In the genomic region with DNA sequence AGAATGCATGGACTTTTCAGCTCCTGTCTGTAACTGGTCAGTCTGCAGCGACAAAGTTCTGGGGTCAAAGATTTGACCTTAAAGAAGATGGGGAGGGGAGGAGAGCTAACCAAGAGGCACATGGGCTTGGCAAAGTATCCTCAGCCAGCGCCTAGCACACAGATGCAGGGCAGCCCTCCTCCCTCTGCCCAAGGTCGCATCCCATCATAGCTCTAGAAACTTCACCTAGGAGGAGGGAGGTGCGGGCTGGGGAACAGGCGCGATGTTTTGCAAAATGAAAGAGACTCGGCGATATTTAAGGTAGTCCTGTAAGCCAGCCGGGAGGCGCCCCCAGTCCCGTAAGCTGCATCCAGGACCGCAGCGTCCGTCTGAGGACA, we compare ENCODE assay signal across 8 mouse cellular contexts. TPM values are rescaled to one million over a fixed set of nuclear protein-coding genes. Genes with fewer than 3 reads are reported as not detected.
DNase-seq lines count a peak whose midpoint lies in the region; ATAC-seq lines count a peak whose summit lies in the region.

No protein-coding gene starts in this region.

- ATAC-seq in kidney, embryonic 16.5 days (ENCODE audit: low FRiP score, low TSS enrichment): peak; percentile 7; the same call in 1 of the 2 replicates
- peak; percentile 38; the same call in 1 of the 2 replicates for ATAC-seq in hindbrain, embryonic 11.5 days (ENCODE audit: low FRiP score)
- ATAC-seq in midbrain, embryonic 14.5 days (ENCODE audit: low FRiP score, low TSS enrichment): no peak

- peak overlapping the region; percentile 80 for H3K4me3 ChIP-seq in kidney, embryonic 16.5 days (ENCODE audit: low read length)
- peak overlapping the region; percentile 67 for H3K4me3 ChIP-seq in hindbrain, embryonic 11.5 days (ENCODE audit: low read depth, low read length)
- H3K4me3 ChIP-seq in midbrain, embryonic 14.5 days (replicated peaks; ENCODE audit: low read depth, low read length): peak overlapping the region; percentile 69

- no peaks in the 10 kb centered on the region for H3K9me3 ChIP-seq in kidney, embryonic 16.5 days (ENCODE audit: low read length)
- H3K9me3 ChIP-seq in hindbrain, embryonic 11.5 days (ENCODE audit: control insufficient read depth, low read length): no peaks in the 10 kb centered on the region
- no peaks in the 10 kb centered on the region for H3K9me3 ChIP-seq in midbrain, embryonic 14.5 days (ENCODE audit: control insufficient read depth, low read length)

- no peaks in the 10 kb centered on the region for H3K36me3 ChIP-seq in kidney, embryonic 16.5 days (ENCODE audit: insufficient read depth, low read length)
- no peaks in the 10 kb centered on the region for H3K36me3 ChIP-seq in hindbrain, embryonic 11.5 days (ENCODE audit: control insufficient read depth, insufficient read depth, low read length)
- H3K36me3 ChIP-seq in midbrain, embryonic 14.5 days (ENCODE audit: control insufficient read depth, insufficient read depth, low read length): no peaks in the 10 kb centered on the region

- H3K27me3 ChIP-seq in kidney, embryonic 16.5 days (ENCODE audit: insufficient read depth, low read length): no peaks in the 10 kb centered on the region
- H3K27me3 ChIP-seq in hindbrain, embryonic 11.5 days (ENCODE audit: control insufficient read depth, insufficient read depth, low read length): peaks cover 33% of the 10 kb centered on the region
- H3K27me3 ChIP-seq in midbrain, embryonic 14.5 days (ENCODE audit: control insufficient read depth, insufficient read depth, low read length): peaks cover 37% of the 10 kb centered on the region

- no peak overlapping the region for H3K27ac ChIP-seq in kidney, embryonic 16.5 days (ENCODE audit: low read length)
- no peak overlapping the region for H3K27ac ChIP-seq in hindbrain, embryonic 11.5 days (ENCODE audit: low read depth, low read length)
- no peak overlapping the region for H3K27ac ChIP-seq in midbrain, embryonic 14.5 days (replicated peaks; ENCODE audit: low read depth, low read length)

- H3K4me2 ChIP-seq in kidney, embryonic 16.5 days (replicated peaks; ENCODE audit: low read depth, low read length): peak overlapping the region; percentile 96
- peak overlapping the region; percentile 100 for H3K4me2 ChIP-seq in hindbrain, embryonic 11.5 days (replicated peaks; ENCODE audit: low read depth, low read length)
- peak overlapping the region; percentile 99 for H3K4me2 ChIP-seq in midbrain, embryonic 14.5 days (ENCODE audit: low read length)

- H3K4me1 ChIP-seq in kidney, embryonic 16.5 days (ENCODE audit: insufficient read depth, low read length): peaks cover 7% of the 10 kb centered on the region; the same call in 1 of the 2 replicates
- H3K4me1 ChIP-seq in hindbrain, embryonic 11.5 days (replicated peaks; ENCODE audit: control insufficient read depth, insufficient read depth, low read length): 0 out of 2 replicates have a peak, but pooled peaks cover 2% of the 10 kb centered on the region
- H3K4me1 ChIP-seq in midbrain, embryonic 14.5 days (ENCODE audit: control insufficient read depth, insufficient read depth, low read length): no peaks in the 10 kb centered on the region

- no peak for DNase-seq in kidney, adult 11 months
- DNase-seq in embryo, embryonic 10.5 days (ENCODE audit: low spot score): peak; percentile 44
- no peak for DNase-seq in hindbrain, embryonic 11.5 days (ENCODE audit: low spot score)
- DNase-seq in midbrain, embryonic 14.5 days: no peak
- no peak for DNase-seq in layer of hippocampus, postnatal 14 days (ENCODE audit: low spot score in 2 of 2)
- no peak for DNase-seq in spleen, postnatal 36 days (ENCODE audit: low spot score in 2 of 2)
- no peak for DNase-seq in urinary bladder, adult 2 months (ENCODE audit: low spot score)

- WGBS in kidney, embryonic 16.5 days: under 1% methylated on average over 14 of the region's 14 CpGs
- WGBS in hindbrain, embryonic 11.5 days: under 1% methylated on average over 13 of the region's 14 CpGs
- WGBS in midbrain, embryonic 14.5 days: under 1% methylated on average over 14 of the region's 14 CpGs

- peak overlapping the region; percentile 82 for H3K9ac ChIP-seq in kidney, embryonic 16.5 days (replicated peaks; ENCODE audit: low read length)
- peak overlapping the region; percentile 68 for H3K9ac ChIP-seq in hindbrain, embryonic 11.5 days (ENCODE audit: low read depth, low read length)
- peak overlapping the region; percentile 63 for H3K9ac ChIP-seq in midbrain, embryonic 14.5 days (replicated peaks; ENCODE audit: low read length)

RNA-seq across cellular contexts. Expression of gene Kank4, which starts 0.5 kb away (rescaled TPM):
- polyA plus RNA-seq in kidney, embryonic 16.5 days (2015; fragmentation: Nextera tagmentation; extraction: Ambion mirVana): 2.4 and 2.6 TPM in 2 replicates
- 1.4 and 1.7 TPM in 2 replicates for polyA plus RNA-seq in hindbrain, embryonic 11.5 days (2014; fragmentation: Nextera tagmentation; extraction: Ambion mirVana)
- 0.36 and 0.50 TPM in 2 replicates for polyA plus RNA-seq in midbrain, embryonic 14.5 days (2014; fragmentation: Nextera tagmentation; extraction: Ambion mirVana)
- total RNA-seq in layer of hippocampus, postnatal 14 days (2021): 1 to 10 TPM; 2.7 to 2.9 TPM
- polyA plus RNA-seq in urinary bladder, adult 2 months (2012; rRNA removed): 2.2 TPM in 2 replicates

RNA-seq across cellular contexts. Expression of gene I0C0044D17Rik, which starts 6.8 kb away (rescaled TPM):
- not detected in 2 replicates for polyA plus RNA-seq in kidney, embryonic 16.5 days (2015; fragmentation: Nextera tagmentation; extraction: Ambion mirVana)
- not detected in 2 replicates for polyA plus RNA-seq in hindbrain, embryonic 11.5 days (2014; fragmentation: Nextera tagmentation; extraction: Ambion mirVana)
- polyA plus RNA-seq in midbrain, embryonic 14.5 days (2014; fragmentation: Nextera tagmentation; extraction: Ambion mirVana): not detected in 2 replicates
- total RNA-seq in layer of hippocampus, postnatal 14 days (2021): not detected
- not detected in 2 replicates for polyA plus RNA-seq in urinary bladder, adult 2 months (2012; rRNA removed)
